Mouse (Mus musculus) cerebellum, adult 9-11 months (tissue): ENCODE measurements at regions not wholly inside any gene's neighbourhood (a gene's known extent, or its start where the extent isn't known, plus 50 kb on each side); places are given as distances from the start of the nearest gene placed in this dataset.

Experiments
- DNase-seq: peaks from one replicate; pipeline ENCODE4 v3.0.0; 2022

DNA sequence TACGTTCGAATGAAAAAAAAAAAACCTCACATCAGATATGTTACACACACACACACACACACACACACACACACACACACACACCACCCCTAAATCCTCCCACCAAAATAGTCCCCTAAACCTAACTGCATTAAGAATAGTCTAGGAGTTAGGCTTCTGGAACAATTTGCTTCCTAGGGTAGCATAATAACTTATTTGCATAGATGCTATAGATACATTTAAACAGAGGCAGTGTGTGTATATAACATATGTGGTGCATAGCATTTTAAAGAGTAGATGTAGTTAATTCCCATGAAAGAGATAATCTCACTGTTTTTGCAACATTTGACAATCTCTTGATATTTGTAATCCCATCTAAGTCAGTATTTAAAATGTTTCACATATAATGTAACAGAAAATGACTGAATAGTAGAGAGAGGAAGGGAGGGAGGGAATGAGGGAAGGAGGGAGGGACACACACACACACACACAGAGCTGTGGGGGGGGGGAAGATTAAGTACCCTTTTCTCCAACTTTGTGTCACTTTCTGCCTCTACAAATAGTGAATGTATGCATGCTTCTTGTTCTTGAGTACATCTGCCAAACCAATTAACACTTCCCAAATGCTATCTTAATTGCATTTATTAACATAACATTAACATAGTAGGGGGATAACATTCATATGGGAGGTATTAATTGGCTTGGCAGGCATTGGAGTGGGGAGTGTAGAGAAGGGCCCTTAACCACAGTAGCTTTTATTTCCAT, 127.7 kb upstream of the Tle1 start:
- no peak for DNase-seq

GRCm38 (mm10) chr4:72324913-72325312, 124.2 kb upstream of the Tle1 start:
- no peak for DNase-seq

GRCm38 (mm10) chr4:72285112-72285675, 84.5 kb upstream of the Tle1 start:
- DNase-seq = no peak

GRCm38 (mm10) chr4:72250531-72250930, 49.8 kb upstream of the Tle1 start:
- no peak for DNase-seq
